In the genomic region with DNA sequence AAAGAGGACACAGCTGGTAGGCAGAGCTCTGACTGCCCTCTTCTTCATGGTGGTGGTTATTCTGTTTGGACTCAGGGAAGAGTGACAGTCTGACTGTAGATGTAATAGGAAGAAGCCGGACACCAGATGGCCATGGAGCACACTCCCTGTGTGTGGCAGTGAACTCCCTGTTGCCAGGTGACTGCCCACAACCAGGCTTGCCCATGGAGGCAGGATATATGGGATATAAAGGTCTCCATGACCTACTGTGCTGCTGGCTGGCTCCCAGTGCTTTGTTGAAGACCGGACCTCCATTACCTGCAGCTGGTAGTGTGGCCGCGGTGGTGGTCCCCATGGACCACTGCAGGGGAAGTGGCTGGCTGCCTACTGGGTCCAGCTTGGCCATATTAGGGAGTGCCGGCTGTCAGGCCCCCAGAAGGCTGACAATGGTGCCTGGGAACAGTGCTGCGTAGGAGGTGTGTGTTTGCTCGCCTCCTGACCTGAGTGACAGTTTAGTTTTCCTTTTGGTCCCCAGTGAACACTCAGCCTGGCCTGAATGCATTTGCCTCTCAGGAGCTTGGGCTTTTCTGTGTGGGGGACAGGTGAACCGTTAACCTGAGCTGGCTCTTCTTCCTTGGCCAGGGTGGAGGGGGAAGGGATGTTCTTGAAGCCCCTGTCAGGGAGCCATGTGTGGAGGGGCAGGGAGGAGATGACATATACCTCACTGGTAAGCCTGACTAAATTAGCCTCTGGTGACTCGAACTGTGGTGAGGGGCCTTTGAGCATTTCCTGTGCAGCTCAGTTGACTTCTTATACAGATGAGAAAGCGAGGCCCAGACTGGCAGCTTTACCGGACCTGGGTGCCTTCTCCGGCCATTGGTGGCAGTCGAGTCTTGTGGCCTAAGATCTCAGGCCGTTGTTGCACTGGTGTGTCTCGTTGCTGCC, we compare ENCODE assay signal across 13 mouse cellular contexts.
A peak's percentile ranks its signal among the peaks of the same experiment; 100 is the strongest.
DNase-seq lines count a peak whose midpoint lies in the region; ATAC-seq and TF ChIP-seq lines count a peak whose summit lies in the region.
"Had no signal": no experiment of that assay in that cellular context is flagged by ENCODE, and none has a peak within 500 bp of the region (broad histone marks: within the 10 kb centered on the region; RNA-seq: fewer than 3 reads in every experiment).

No protein-coding gene starts in this region.

- no peak overlapping the region; the same call in 1 of the 2 replicates for H3K4me2 ChIP-seq in kidney, embryonic 15.5 days
- no peak overlapping the region for H3K4me2 ChIP-seq in hindbrain, postnatal 0 days (ENCODE audit: low read depth, low read length)
- H3K4me2 ChIP-seq: lung, embryonic 15.5 days had no signal

- peak; percentile 40 for ATAC-seq in kidney, embryonic 15.5 days (replicated peaks; ENCODE audit: low FRiP score)
- peak; percentile 48 for ATAC-seq in hindbrain, postnatal 0 days

- TF ChIP-seq CTCF in hindbrain, postnatal 0 days (IDR thresholded peaks at IDR 0.05; ENCODE audit: low read depth): no peak

- H3K27ac ChIP-seq in kidney, embryonic 15.5 days: peak overlapping the region; percentile 42
- H3K27ac ChIP-seq in hindbrain, postnatal 0 days: peak overlapping the region; percentile 48; the same call in 1 of the 2 replicates
- H3K27ac ChIP-seq: lung, embryonic 15.5 days had no signal

- peaks cover 86% of the 10 kb centered on the region for H3K4me1 ChIP-seq in kidney, embryonic 15.5 days
- peaks cover 25% of the 10 kb centered on the region for H3K4me1 ChIP-seq in hindbrain, postnatal 0 days (ENCODE audit: insufficient read depth, low read length)

- 40% methylated on average over 15 of the region's 15 CpGs for WGBS in kidney, embryonic 15.5 days
- 57% methylated on average over 15 of the region's 15 CpGs for WGBS in hindbrain, postnatal 0 days

- H3K36me3 ChIP-seq in kidney, embryonic 15.5 days: no peaks in the 10 kb centered on the region
- H3K36me3 ChIP-seq in hindbrain, postnatal 0 days (ENCODE audit: insufficient read depth, low read length): no peaks in the 10 kb centered on the region
- H3K36me3 ChIP-seq: lung, embryonic 15.5 days had no signal

- no peak for DNase-seq in kidney, adult 11 months
- peak; percentile 79 for DNase-seq in cerebellum, adult 11 months
- peak; percentile 82 to 84 for DNase-seq in cerebellum, postnatal 14 days
- DNase-seq in hindbrain, postnatal 0 days (ENCODE audit: low spot score): peak; percentile 35
- no peak for DNase-seq in adrenal gland, postnatal 14 days
- DNase-seq in thymus, adult 18-20 months: no peak
- no peak for DNase-seq in urinary bladder, postnatal 10 days (ENCODE audit: low spot score)
- DNase-seq: heart, adult 11 months; kidney, adult 2 months; thymus, postnatal 25 days had no signal

- H3K27me3 ChIP-seq in kidney, embryonic 15.5 days: no peaks in the 10 kb centered on the region
- H3K27me3 ChIP-seq in hindbrain, postnatal 0 days (ENCODE audit: insufficient read depth, low read length): no peaks in the 10 kb centered on the region
- H3K27me3 ChIP-seq: lung, embryonic 15.5 days had no signal

- H3K4me3 ChIP-seq in kidney, embryonic 15.5 days (replicated peaks): no peak overlapping the region
- no peak overlapping the region for H3K4me3 ChIP-seq in hindbrain, postnatal 0 days (ENCODE audit: low read length)
- H3K4me3 ChIP-seq: lung, embryonic 15.5 days; myocyte had no signal

- H3K9ac ChIP-seq in kidney, embryonic 15.5 days: no peak overlapping the region
- H3K9ac ChIP-seq in hindbrain, postnatal 0 days (replicated peaks; ENCODE audit: low read length): no peak overlapping the region
- H3K9ac ChIP-seq: lung, embryonic 15.5 days had no signal

- H3K9me3 ChIP-seq in kidney, embryonic 15.5 days (replicated peaks): no peaks in the 10 kb centered on the region
- H3K9me3 ChIP-seq in hindbrain, postnatal 0 days (ENCODE audit: low read length): no peaks in the 10 kb centered on the region
- H3K9me3 ChIP-seq: lung, embryonic 15.5 days had no signal

Comparison
In these comparisons a context has a peak if more than half of its experiments do, and no peak if none do; other contexts are left out.
1. DNase-seq: peak in cerebellum, adult 11 months (single experiment), cerebellum, postnatal 14 days (2 of 2) and hindbrain, postnatal 0 days (single experiment); none in kidney, adult 11 months (single experiment), adrenal gland, postnatal 14 days (single experiment), thymus, adult 18-20 months (0 of 2) and urinary bladder, postnatal 10 days (single experiment).